Mouse (Mus musculus) lung, postnatal 0 days (tissue): Measurements from ENCODE around the gene B4galt5.

Source experiments
- CTCF ChIP-seq: IDR thresholded peaks from 2 replicates; pipeline ENCODE4 v1.5.1; 2016; ENCODE audit warnings: antibody characterized with exemption, mild to moderate bottlenecking
- EP300 ChIP-seq: IDR thresholded peaks from 2 replicates; pipeline ENCODE4 v1.6.1; 2016; ENCODE audit warnings: antibody characterized with exemption, mild to moderate bottlenecking, control low read depth

GRCm38 (mm10) chr2:167263040-167263810, 85.8 kb downstream of the B4galt5 start:
- TF ChIP-seq CTCF (no peak), EP300 (no peak)
